Mouse (Mus musculus) MN1 (cell line): ENCODE data around the gene Araf.
"Not testable (repeated sequence)": the region's sequence is repeated elsewhere in the genome, so short reads cannot be mapped to it uniquely, and the experiment has no call there.

ENCODE experiments used
- DNase-seq: peaks from one replicate; pipeline ENCODE4 v3.0.0-alpha.2; 2016; ENCODE audit warnings: low spot score

Araf gene

DNA sequence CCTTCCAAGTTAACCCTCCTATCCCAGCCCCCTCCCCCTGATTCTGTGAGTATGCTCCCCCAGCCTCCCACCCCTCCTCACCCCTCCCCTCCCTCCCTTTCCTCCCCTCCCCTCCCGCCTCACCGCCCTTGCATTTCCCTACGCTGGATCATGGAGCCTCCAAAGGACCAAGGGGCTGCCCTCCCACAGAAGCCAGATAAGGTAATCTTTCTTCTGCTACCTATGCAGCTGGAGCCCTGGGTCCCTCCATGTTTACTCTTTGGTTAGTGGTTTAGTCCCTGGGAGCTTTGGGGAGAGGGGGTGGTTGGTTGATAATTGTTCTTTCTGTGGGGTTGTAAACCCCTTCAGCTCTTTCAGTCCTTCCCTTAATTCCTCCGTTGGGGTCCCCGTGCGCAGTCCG is at the start of gene Araf:
Gene Araf (plus strand): TSS at position 134 of the 400 bp plus-strand sequence.
- peak; percentile 25 for DNase-seq

DNA sequence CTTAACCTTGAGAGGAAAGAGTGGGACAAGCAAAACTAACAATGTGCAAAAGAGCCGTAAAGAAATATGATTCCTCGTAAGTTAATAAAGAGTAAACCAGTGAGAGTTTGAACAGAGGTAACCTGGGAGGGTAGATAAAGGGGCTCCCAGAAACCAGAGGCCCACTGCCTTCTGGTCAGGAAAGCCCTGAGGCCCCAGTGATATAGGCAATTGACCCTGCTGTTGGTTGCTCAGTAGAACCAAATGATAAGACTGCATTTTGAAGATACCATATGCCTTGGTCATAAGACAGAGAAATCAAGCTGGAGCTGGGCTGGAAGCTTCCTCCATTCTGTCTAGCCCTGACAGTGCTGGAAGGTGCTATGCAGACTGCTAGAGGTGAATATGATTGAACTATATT is 48.8 kb upstream of the Araf start:
- no peak for DNase-seq

DNA sequence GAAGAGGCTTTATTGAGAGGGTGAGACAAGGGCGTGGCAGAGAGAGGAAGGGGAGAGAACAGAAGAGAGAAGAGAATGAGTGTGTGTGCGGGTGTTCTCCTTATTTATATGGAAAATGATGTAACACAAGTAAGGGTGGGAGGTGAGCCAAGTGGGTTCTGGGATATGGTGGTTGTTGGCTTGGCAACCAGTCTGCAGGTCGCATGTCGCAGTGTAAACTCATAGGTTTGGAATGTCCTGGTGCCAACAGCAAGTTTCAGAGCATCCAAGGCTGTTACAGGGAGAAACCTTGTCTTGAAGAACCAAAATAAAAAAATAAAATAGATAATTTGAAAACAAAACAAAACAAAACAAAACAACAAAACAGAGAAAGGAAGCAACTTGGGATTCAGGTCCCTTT is 36.4 kb upstream of the Araf start:
- DNase-seq: no peak

DNA sequence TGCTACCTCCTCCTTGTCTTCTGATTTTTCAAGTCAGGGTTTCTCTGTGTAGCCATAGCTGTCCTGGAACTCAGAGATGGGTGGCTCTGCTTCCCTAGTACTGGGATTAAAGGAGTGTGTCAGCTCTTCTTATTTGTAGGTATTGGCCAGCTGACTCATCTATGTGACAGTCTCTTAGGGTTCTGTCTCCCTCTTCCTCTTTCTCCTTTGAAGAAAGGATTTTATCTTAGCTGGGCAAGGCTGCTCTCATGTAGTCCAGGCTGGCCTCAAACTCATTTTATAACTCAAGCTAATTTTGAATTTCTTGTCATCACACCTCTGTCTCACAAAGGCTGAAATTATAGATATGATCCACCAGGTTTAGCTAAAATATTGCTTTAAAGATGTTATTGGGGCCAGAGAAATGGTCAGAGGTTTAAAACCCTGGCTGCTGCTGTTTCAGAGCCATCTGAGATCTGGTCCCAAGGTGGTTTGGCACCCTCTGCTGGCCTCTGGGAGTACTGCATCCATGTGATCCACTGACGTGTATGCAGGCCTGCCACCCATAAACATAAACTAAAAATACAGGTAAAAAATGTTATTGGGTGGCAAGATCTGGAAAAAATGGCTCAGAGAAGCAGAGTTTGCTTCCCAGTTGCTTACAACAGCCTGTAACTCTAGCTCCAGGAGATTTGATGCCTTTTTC is 26.8 kb upstream of the Araf start:
- peak; percentile 83 for DNase-seq

DNA sequence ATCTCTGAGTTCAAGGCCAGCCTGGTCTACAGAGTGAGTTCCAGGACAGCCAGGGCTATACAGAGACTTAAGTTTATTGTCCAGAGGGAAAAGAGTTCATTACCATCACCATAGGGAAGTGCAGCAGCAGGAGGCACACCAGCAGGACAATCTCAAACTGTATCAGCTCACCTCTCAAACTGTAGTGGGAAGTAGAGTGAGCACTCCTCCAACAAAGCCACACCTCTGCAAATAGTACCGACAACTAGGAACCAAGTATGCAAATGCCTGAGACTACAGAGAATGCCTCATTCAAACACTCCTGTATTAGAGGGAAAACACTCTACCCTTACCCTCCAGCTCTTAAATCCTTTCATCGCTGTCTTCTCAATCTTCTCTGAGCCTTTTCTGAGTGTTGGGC is 25.9 kb upstream of the Araf start:
- no peak for DNase-seq

DNA sequence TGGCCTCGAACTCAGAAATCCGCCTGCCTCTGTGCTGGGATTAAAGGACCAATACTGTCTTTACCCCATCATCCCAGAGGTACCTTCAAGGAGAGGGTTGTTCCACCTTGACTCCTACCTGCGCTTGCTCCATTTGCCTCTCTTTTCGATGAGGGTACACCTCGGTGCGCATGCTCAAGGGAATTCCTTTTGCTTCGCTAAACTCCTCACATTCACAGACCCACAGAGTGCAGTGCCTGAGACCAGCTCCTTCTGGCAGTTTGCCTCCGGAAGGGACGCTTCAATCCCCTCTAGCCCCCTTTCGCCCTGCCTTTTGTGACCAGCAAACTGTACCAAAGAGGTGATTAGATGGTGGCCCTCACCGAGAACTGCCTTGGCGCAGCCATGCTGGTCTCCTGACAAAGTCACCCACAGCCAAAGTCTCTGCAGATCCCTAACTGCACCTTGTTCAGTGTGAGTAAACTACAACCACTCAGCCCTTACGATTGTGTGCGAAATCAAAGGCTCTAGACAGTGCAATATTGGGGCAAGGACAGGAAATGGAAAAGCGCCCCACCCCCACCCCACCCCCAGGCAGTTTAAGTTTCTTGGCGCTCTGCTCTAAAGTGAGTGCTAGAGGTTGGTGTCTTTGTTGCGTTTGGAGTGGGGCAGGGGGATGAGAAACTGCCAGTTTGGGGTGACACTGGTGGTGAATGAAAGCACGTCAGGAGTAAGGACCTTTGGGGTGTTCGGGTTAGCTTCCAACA is 22.2 kb upstream of the Araf start:
- no peak for DNase-seq

DNA sequence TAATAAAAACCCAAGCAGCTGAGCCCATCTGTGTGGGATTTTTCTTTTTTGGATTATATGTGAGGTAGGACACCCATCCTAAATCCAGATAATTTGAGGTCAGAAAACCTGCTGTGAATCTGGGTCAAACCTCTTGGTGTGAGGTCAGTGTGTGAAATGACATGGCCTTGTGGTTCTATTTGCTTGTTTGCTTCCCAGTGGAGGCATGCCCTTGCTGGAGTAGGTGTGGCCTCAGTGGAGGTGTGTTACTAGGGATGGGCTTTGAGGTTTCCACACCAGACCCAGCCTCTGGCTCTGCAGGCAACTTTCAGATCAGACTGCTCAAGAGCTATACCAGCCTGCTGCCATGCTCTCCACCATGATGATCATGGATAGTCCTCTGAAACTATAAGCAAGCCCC is 20.0 kb upstream of the Araf start:
- DNase-seq: no peak

DNA sequence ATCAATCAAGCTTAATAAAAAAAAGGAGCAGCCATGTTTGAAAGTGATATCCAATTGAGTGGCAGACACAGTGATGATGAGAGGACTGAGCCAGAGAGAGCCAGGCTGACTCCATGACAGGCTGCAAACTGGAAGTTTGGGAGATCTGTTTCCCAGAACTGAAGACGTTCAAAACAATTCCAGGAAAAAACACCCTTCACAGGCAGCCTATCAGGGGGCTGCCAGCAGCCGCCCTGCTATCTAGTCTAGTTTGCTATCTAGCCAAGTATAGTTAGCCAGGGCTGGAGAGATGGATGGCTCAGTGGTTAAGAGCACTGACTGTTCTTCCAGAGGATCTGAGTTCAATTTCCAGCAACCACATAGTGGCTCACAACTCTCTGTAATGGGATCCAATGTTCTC is 10.3 kb upstream of the Araf start:
- no peak for DNase-seq

DNA sequence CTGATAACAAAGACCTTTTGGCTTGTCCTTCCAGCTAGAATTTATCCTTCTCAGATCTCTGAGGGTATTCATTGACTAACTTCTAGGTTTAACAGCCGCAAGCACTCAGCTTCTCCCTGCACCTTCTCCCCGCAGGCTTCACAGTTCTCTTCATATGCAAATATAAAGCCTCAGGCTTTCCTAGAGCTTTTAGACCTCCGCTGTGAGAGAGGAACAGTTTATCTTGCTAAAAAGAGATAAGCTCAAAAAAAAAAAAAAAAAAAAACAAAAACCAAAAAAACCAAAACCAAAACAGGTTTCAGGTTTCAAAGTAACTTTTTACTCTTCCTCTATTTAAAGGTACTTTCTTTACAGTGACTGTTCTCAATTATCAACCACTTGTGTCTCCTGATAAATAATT is 5.2 kb upstream of the Araf start:
- no peak for DNase-seq

DNA sequence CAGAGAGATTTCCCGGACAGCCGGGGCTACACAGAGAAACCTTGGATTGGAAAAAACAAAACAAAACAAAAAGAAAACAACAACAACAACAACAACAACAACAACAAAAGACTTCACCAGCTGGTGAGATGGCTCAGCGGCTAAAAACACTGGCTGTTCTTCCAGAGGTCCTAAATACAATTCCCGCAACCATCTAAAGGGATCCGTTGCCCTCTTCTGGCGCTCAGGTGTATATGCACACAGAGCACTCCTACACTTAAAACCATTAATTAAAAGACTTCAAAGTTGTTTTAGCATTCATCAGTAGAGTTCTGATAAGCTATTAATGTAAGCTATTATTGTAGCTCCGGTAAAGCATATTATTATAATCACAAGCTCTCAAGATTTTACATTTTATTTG is 4.4 kb upstream of the Araf start:
- DNase-seq: no peak

DNA sequence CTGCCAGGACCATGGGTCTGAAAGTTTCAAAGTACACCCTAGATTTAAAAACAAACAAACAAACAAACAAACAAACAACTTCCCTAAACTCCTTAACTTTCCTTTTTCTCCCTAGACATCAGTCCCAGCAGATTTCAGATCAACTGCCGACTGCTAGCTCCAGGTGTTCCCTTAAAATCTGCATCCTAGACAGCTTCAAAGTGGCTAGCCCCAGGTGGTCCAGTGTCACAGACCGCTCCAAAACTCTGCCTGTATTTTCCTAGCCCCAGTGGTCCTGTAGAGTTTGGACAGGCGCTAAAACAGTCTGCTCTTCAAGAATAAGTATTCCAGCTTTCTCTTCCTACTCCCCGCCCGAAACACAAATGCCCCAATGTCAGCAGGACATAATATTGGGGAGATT is 3.4 kb upstream of the Araf start:
- no peak for DNase-seq

DNA sequence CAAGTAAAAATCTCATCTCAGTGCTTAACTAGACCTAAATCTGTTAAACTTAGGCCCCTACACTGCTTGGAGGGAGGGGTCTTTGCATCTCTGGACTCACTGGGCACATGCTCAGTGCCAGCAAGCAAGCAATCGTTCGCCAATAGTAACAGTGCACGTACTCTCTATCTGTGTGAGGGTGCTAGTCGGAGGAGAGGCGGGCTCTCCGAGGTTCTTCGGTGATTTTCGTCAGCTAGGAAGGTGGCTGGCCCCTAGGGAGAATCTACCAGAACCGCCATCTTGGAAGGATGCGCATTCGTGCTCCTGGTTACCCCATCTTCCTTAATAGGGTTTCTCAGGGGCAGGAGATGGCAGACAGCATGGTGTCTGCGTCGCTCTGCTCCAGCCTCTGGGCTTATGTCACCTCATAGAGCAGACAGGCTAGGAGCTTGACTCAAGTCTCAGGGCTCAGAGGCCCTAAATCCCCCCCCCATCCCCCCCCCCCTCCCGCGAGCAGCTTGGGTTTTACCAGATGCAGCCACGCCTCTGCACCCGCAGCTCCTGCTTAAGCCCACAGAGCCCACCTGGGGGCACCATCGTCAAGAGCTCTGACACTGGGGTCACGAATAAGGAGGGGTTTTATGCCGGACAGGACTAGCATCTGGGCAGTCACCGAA is 655 bp downstream of the Araf start:
- peak; percentile 93 for DNase-seq

DNA sequence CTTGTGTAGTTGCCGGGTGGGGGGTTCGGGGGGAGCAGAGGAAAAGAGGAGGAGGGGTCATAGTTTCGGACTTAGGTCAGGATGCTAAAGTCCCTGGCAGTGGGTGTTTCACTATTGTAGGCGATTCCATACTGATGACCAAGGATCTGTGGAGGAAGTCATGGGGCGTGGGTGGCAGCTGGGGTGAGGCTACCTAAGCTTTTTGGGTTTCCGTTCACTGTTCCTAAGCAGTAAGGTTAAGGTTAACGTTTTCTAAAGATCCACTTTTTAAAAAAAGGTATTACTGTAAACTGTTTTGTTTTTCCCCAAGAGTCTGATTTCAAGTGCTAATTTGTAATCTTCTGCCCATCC is 1.2 kb downstream of the Araf start:
- no peak for DNase-seq

DNA sequence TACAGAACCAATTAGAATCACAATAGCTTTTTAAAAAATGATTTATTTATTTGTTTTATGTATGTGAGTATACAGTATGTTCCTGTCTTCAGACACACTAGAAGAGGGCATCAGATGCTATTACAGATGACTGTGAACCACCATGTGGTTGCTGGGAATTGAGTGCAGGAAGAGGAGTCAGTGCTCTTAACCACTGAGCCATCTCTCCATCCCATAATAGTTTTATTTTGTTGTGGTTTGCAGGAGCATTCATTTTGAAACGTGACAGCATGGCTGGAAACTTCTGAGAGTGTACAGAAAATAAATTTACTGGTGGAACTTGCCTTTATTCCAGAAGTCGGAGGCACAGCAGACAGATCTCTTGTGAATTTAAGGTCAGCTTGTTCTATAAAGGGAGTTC is 3.8 kb downstream of the Araf start:
- DNase-seq: no peak

DNA sequence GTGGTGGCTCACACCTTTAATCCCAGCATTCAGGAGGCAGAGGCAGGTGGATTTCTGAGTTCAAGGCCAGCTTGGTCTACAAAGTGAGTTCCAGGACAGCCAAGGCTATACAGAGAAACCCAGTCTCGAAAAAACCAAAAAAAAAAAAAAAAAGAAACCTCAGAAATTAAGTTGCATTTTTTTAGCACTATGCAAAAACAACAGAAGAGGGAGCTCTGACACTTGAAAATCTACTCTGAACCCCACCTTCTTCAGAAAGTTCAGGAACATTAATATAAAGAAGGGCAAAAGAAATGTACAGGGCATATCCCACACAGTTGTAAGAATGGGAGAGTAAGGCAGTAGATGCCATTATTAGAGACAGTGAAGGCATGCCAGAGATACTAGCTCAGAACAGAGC is 6.7 kb downstream of the Araf start:
- not testable (repeated sequence) for DNase-seq

DNA sequence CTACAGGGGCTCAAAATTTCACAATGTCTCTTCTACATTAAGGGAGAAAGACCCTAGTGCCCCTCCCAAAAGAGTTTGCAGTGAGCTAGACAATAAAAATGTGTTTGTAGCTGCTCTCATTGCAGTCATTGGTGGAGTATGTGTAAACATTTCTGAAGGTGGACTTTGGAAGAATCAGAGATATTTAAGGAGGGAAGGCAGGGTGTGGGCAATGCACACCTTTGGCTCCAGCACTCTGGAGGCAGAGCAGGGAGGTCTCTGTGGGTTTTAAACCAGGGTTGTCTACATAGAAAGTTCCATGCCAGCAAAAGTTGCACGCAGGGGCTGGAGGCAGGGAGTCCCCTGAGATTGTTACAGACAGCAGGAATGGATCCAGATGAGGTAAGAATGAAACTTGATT is 8.7 kb downstream of the Araf start:
- no peak for DNase-seq

DNA sequence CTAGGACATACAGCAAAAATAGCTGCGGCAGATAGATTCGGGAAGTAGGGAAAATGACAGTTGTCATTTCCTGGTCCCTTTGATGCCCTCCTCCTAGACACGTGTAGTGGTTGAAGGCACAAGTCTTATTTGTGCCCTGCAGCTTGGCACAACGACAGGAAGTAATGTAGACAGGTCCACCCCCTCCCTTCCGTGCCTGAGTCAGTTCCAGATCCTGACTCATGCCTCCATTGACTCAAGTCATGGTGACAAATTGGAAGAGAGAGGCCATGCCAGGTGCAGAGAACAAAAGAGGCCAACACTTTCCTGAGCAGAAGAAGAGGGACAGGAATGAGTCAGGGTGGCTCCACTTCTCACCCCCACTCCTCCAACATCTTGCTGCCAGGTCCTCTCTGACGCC is 19.4 kb downstream of the Araf start:
- peak; percentile 24 for DNase-seq

DNA sequence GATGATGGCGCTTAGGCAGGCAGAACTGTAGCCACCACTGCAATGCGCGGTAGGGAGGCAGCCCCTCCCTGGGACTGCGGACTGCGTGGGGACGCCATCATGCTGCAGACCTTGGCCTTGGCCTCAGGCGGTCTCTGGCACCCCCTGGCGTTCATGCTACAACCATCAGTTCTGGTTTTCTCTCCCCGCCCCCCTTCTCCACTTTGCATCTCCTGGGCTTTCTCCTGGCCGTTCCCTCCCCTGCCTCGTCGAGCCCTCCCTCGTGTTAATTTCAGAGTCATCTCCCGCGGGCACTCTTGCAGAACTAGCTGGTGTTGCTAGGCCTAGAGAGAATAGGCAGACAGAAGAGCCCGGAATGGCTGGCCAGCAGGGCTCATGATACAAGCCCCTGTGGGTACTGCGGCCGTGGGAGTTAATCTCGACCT is 21.6 kb downstream of the Araf start:
- DNase-seq: peak; percentile 88

DNA sequence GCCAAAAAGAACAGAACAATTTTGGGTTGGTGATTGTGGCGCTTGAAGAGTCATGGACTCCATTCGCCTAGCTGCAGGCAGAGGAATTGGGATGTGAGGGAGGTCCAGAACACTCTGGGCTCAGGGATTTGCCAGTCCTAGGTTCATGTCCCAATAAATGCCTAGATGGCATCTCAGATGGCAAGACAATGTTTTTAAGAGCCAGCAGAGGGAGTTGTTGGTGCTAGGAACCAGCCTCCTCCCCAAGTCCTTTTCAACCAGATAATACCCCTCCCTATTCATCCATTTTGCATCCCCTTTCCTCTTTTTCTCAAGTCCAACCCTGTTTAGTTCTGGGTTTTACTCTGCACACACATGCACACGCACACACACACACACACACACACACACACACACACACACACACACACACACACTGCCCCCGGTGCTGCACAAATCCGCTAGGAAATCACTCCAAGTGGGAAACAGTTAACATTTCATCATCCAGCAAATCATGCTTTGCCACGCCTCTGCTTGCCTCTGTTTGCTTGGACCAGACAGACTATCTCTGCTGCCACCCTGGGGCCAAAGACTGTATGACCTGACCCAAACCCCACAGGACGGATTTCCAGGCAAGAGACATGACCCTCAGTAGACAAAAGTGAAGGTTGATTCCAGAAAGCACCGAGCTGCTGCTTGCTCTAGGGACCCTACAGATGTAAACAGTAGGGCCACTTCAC is 22.3 kb downstream of the Araf start:
- DNase-seq: peak; percentile 80

DNA sequence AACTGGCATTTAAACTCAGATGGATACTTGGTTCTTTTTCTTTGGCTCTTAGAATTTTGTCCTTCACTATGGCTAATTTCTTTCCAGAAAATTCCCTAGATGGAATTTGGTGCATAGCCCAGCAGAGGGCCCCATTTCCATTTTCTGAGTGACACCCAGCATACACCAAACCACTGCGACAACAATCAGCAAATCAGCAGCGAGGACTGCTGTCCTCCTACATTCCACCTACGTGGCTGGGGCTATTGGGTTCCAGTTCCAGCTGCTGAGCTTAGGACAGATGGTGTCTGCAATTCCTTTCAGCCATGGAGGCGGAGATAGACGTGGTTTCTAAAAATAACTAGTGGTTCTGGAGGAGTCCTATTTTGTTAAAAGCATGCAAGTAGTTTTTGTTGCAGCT is 31.3 kb downstream of the Araf start:
- peak; percentile 50 for DNase-seq

DNA sequence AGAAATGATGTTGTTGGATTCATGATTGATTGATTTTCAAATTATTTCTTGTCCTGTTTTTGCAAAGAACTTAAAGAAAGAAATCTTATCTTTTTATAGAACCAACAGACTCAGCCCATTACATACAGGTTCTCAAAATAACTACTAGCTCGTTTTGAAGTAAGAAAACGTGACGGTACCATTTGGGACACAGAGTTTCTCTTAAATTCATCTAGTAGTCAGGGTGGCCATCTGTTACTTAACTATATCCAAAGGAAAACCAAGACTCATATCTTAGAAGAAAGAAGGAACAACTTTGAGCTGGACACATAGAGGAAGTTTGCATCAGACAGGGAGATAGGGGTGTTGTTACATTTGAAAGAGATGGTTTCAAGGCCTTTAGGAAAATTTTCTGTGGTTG is 49.6 kb downstream of the Araf start:
- no peak for DNase-seq

DNA sequence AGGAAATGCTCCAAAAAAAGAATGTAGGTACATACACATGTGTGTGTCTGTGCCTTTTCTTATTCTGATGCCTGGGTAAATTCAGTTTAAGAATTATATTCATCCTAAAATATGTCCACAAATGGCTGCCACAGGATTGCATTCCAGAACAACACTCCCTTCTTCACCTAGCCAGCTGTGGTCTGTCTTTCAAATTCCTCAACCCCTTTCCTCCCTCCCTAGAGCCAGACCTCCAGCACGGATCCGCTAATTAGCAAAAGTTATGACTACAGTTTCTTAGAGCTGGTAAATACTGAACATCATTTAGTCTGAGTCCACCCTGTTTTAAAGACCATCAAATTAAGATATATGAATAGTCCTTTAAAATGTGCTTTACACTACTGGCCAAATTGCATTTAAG is 50.2 kb downstream of the Araf start:
- no peak for DNase-seq
